Mouse (Mus musculus) MEL (cell line): Measurements from ENCODE around the gene Plekho1. TPM values are rescaled to one million over a fixed set of nuclear protein-coding genes. Genes with fewer than 3 reads are reported as not detected.
A peak's percentile ranks its signal among the peaks of the same experiment; 100 is the strongest.

Source experiments
- DNase-seq: peaks from one replicate; pipeline ENCODE4 v3.0.0; 2011; ENCODE audit warnings: low read depth, low spot score
- H3K27ac ChIP-seq: 2 replicates; pipeline ENCODE4 v1.5.1; 2012; ENCODE audit warnings: low read depth, mild to moderate bottlenecking, control low read depth, low read length, moderate library complexity; ENCODE audit not compliant: control insufficient read depth
- H3K27me3 ChIP-seq, 2 experiments: fragments of 150-350 bp in 1 of 2; sonication (generic) in 1 of 2; 2 replicates each; pipeline ENCODE4 v1.6.1; 2012; ENCODE audit warnings: low read length in 2 of 2, mild to moderate bottlenecking in 2 of 2, improper control_type of control experiment in 1 of 2, moderate library complexity in 1 of 2; ENCODE audit not compliant: insufficient read depth in 2 of 2, control insufficient read depth in 1 of 2
- H3K36me3 ChIP-seq, 2 experiments: 2 replicates each; pipeline ENCODE4 v1.6.1; 2012 to 2014; ENCODE audit warnings: low read length in 2 of 2, improper control_type of control experiment in 1 of 2, inconsistent platforms in 1 of 2, mild to moderate bottlenecking in 1 of 2; ENCODE audit not compliant: insufficient read depth in 2 of 2, control insufficient read depth in 1 of 2
- H3K4me1 ChIP-seq, 2 experiments: fragments of 150-350 bp in 1 of 2; sonication (generic) in 1 of 2; 2 replicates each; pipeline ENCODE4 v1.6.1; 2012; ENCODE audit warnings: low read length in 2 of 2, improper control_type of control experiment in 1 of 2, mild to moderate bottlenecking in 1 of 2; ENCODE audit not compliant: insufficient read depth in 2 of 2, control insufficient read depth in 1 of 2
- H3K4me3 ChIP-seq, 2 experiments: fragments of 150-350 bp in 1 of 2; sonication (generic) in 1 of 2; 2 replicates each; pipeline ENCODE4 v1.5.1; 2012; ENCODE audit warnings: low read depth in 2 of 2, low read length in 2 of 2, mild to moderate bottlenecking in 2 of 2, moderate library complexity in 2 of 2, control low read depth in 1 of 2, improper control_type of control experiment in 1 of 2; ENCODE audit not compliant: control insufficient read depth in 1 of 2, insufficient read depth in 1 of 2
- H3K79me2 ChIP-seq: 2 replicates; pipeline ENCODE4 v1.6.1; 2012; ENCODE audit warnings: mild to moderate bottlenecking, low read length, moderate library complexity; ENCODE audit not compliant: control insufficient read depth, poor library complexity, insufficient read depth
- H3K9ac ChIP-seq: 2 replicates; pipeline ENCODE4 v1.6.1; 2012; ENCODE audit warnings: low read depth, mild to moderate bottlenecking, control low read depth, low read length, moderate library complexity; ENCODE audit not compliant: control insufficient read depth, poor library complexity, severe bottlenecking
- H3K9me3 ChIP-seq: fragments of 150-350 bp; sonication (generic); replicated peaks from 2 replicates; pipeline ENCODE4 v1.6.1; 2012; ENCODE audit warnings: mild to moderate bottlenecking, low read length, improper control_type of control experiment, moderate library complexity; ENCODE audit not compliant: insufficient read depth
- E2F4 ChIP-seq: IDR thresholded peaks from 2 replicates; pipeline ENCODE4 v1.6.1; 2011; ENCODE audit warnings: low read depth, low read length, improper control_type of control experiment, borderline replicate concordance
- ELF1 ChIP-seq: IDR thresholded peaks from 2 replicates; pipeline ENCODE4 v1.6.1; 2014; ENCODE audit warnings: low read depth, mild to moderate bottlenecking, inconsistent platforms, low read length, improper control_type of control experiment, moderate library complexity
- GATA1 ChIP-seq: IDR thresholded peaks from 2 replicates; pipeline ENCODE4 v1.6.1; 2011; ENCODE audit warnings: low read depth, low read length, improper control_type of control experiment
- HCFC1 ChIP-seq: IDR thresholded peaks from 2 replicates; pipeline ENCODE4 v1.6.1; 2012; ENCODE audit warnings: low read depth, mild to moderate bottlenecking, inconsistent platforms, low read length, improper control_type of control experiment, moderate library complexity
- MAX ChIP-seq: IDR thresholded peaks from 2 replicates; pipeline ENCODE4 v1.6.1; 2011; ENCODE audit warnings: low read length, improper control_type of control experiment
- MEF2A ChIP-seq: IDR thresholded peaks from 2 replicates; pipeline ENCODE4 v1.6.1; 2014; ENCODE audit warnings: low read depth, mild to moderate bottlenecking, inconsistent platforms, low read length, improper control_type of control experiment; ENCODE audit not compliant: poor library complexity, insufficient replicate concordance, severe bottlenecking; ENCODE audit errors: extremely low read depth
- NRF1 ChIP-seq: IDR thresholded peaks from 2 replicates; pipeline ENCODE4 v1.6.1; 2014; ENCODE audit warnings: low read depth, mild to moderate bottlenecking, inconsistent platforms, low read length, improper control_type of control experiment, moderate library complexity; ENCODE audit not compliant: poor library complexity, insufficient read depth, severe bottlenecking
- POLR2A ChIP-seq, 2 experiments: IDR thresholded peaks; 2 replicates each; pipeline ENCODE4 v1.6.1; 2011 to 2012; ENCODE audit warnings: low read length in 2 of 2, mild to moderate bottlenecking in 2 of 2, control low read depth in 1 of 2, improper control_type of control experiment in 1 of 2, low read depth in 1 of 2, moderate library complexity in 1 of 2; ENCODE audit not compliant: control insufficient read depth in 1 of 2, insufficient read depth in 1 of 2, poor library complexity in 1 of 2
- POLR2AphosphoS5 ChIP-seq: IDR thresholded peaks from 2 replicates; pipeline ENCODE4 v1.6.1; 2012; ENCODE audit warnings: low read depth, borderline replicate concordance, mild to moderate bottlenecking, inconsistent platforms, low read length, moderate library complexity, mixed read lengths
- SIN3A ChIP-seq: IDR thresholded peaks from 2 replicates; pipeline ENCODE4 v1.6.1; 2012; ENCODE audit warnings: low read length, improper control_type of control experiment, inconsistent platforms
- SMC3 ChIP-seq: IDR thresholded peaks from 2 replicates; pipeline ENCODE4 v1.6.1; 2011; ENCODE audit warnings: low read depth, low read length, improper control_type of control experiment
- USF2 ChIP-seq, 2 experiments: IDR thresholded peaks; 2 replicates each; pipeline ENCODE4 v1.6.1; 2011 to 2012; ENCODE audit warnings: improper control_type of control experiment in 2 of 2, low read length in 2 of 2, borderline replicate concordance in 1 of 2, inconsistent platforms in 1 of 2, low read depth in 1 of 2, mild to moderate bottlenecking in 1 of 2; ENCODE audit not compliant: insufficient read depth in 1 of 2
- ZKSCAN1 ChIP-seq: IDR thresholded peaks from 2 replicates; pipeline ENCODE4 v1.6.1; 2012; ENCODE audit warnings: low read depth, mild to moderate bottlenecking, inconsistent platforms, low read length, improper control_type of control experiment, moderate library complexity
- polyA plus RNA-seq, 2 experiments: library from polyadenylated mRNA; stranded (reverse) in 1 of 2; unstranded in 1 of 2; fragments of >175 nt in 1 of 2; fragments of >200 nt in 1 of 2; gene quantifications; 2 replicates each; pipeline versions ENCODE4 v1.2.1 to v1.2.4; 2012; ENCODE audit warnings: low replicate concordance in 2 of 2, low read depth in 1 of 2; ENCODE audit not compliant: insufficient read length in 2 of 2, insufficient read depth in 1 of 2, missing spikeins in 1 of 2
- total RNA-seq: library from RNA; depleted of rRNA; stranded (reverse); fragments of 300-350 nt; gene quantifications from 2 replicates; pipeline ENCODE4 v1.2.3, GENCODE M21; 2012

The Plekho1 gene
- total and polyA plus RNA-seq, 3 experiments = 4.2 to 19.2 TPM; not detected in 1

GRCm38 (mm10) chr3:96041079-96041478 is 45.3 kb upstream of the Plekho1 start:
- no peaks in the 10 kb centered on the region; a peak in 1 of 4 replicates for H3K36me3 ChIP-seq

GRCm38 (mm10) chr3:96040663-96041006 is 44.8 kb upstream of the Plekho1 start:
- Histone ChIP-seq H3K79me2 (no peaks in the 10 kb centered on the region), H3K4me1 (no peaks in the 10 kb centered on the region), H3K36me3 (no peaks in the 10 kb centered on the region; a peak in 1 of 4 replicates), H3K4me3 (no peak overlapping the region), H3K9ac (no peak overlapping the region), H3K9me3 (no peaks in the 10 kb centered on the region), H3K27ac (no peak overlapping the region), H3K27me3 (no peaks in the 10 kb centered on the region)
- TF ChIP-seq HCFC1 = no peak
- no peak for TF ChIP-seq POLR2A (IDR thresholded peaks at IDR 0.05; ENCODE audit: control insufficient read depth in 1 of 2, insufficient read depth in 1 of 2, low read depth in 1 of 2, low read length in 2 of 2, poor library complexity in 1 of 2)
- TF ChIP-seq MAX = no peak
- TF ChIP-seq NRF1 = no peak
- no peak for TF ChIP-seq POLR2AphosphoS5
- no peak for TF ChIP-seq GATA1
- TF ChIP-seq ELF1 = no peak
- no peak for TF ChIP-seq SIN3A
- TF ChIP-seq USF2 (IDR thresholded peaks at IDR 0.05; ENCODE audit: borderline replicate concordance in 1 of 2, insufficient read depth in 1 of 2, low read depth in 1 of 2, low read length in 2 of 2) = no peak
- TF ChIP-seq SMC3 = no peak
- DNase-seq = no peak

More at GRCm38 (mm10) chr3:96041079-96041478, 45.3 kb upstream of the Plekho1 start:
- Histone ChIP-seq H3K27ac (no peak overlapping the region), H3K79me2 (no peaks in the 10 kb centered on the region), H3K4me1 (no peaks in the 10 kb centered on the region), H3K4me3 (no peak overlapping the region), H3K9me3 (no peaks in the 10 kb centered on the region), H3K9ac (no peak overlapping the region), H3K27me3 (no peaks in the 10 kb centered on the region)
- TF ChIP-seq E2F4 (no peak), HCFC1 (no peak), ZKSCAN1 (peak; percentile 97), MEF2A (no peak)
- DNase-seq = no peak
